Mouse (Mus musculus) T-helper 17 cell (primary cell): Measurements from ENCODE around the gene Ephb3.

Source experiments
- in situ Hi-C, 2 experiments: fragments of 300-600 bp; cut with MboI, MseI; formaldehyde crosslinking; loops; 1 replicate in 1 of 2; 2 replicates in 1 of 2; pipeline ENCODE4 v1.15.1; 2025; ENCODE audit warnings: high pct_unique_total_duplicates in 2 of 2

The Ephb3 gene

DNA sequence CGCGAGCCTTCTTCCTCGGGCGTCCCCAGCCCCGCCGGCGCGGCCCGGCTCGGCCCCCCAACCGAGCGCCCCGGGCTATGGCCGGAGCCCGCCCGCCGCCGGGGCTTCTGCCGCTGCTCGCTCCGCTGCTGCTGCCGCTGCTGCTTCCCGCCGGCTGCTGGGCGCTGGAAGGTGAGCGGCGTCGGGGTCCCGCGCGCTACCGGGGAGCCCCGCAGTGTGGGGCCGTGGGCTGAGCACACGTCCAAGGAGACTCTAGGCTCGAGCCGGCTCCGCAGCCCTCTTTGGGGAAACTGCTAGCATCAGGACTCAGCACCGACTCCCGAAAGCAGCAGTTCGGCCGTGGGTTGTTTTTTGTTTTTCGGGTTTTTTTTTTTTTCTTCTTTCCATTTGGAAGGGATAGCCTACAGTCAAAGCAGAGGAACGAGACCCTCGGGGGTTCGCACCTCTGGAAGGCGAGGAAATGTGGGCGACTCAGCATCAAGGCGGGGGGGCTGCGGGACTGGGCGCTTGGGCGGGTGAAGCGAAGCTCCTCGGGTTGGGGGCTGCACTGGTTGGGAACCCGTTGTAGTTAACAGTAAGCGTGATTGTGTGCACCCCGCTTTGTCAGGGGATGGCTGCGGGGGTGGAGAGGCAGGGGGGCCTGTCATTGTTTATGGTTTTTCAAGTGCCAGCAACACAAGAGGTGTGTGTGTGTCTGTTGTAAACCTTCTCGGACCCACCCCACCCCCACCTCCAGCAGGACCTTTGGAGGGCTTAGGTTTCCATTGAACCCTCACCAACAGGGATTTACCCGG, 735 bp downstream of the Ephb3 start:
- in situ Hi-C loops, result no loop called here

DNA sequence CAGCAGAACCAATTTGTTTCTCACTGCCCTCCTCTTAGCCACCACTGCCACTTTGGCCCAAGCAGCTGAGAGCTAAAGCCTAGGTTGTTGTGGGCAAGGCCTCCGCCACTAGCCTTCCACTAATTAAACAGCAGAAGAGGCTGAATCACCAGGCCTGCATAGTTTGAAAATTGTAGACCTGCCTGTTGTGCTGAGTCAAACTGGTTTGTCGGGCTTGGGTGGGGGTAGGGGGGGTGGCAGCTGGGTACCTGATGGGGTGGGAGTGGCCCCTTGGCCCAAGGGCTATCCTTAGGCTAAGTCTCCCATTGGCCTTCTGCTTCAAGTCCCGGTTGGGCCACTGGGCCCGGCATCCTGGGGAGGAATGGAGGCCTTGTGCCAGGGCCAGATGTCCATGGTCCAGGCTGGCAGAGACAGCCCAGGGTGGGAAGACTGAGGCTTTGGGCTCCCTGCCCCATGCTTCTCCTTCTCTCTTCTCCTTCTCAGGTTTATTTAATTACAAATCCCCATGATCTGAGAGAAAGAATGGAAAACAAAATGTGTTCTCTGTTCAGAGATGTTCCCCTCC, 3.5 kb downstream of the Ephb3 start:
- in situ Hi-C loops, result no loop called here

DNA sequence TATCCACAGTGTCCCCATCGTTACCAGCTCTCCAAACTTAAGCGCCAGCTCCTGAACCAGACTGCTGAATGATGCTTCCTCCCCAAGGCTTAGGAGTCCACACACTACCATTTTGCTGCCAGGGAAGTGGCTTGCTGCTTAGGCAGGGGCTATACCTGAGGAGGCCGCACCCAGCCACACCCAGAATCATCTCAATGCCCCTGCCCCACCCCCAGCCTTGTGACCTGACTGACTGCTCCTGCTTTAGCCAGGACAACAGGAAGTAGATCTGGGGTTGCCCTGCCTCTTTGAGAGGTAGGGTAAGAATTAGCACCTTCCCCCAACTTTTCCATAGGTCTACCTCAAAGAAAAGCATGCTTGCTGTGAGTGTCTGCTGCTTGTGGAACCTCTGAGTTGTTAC, 4.7 kb downstream of the Ephb3 start:
- in situ Hi-C loops, result no loop called here

DNA sequence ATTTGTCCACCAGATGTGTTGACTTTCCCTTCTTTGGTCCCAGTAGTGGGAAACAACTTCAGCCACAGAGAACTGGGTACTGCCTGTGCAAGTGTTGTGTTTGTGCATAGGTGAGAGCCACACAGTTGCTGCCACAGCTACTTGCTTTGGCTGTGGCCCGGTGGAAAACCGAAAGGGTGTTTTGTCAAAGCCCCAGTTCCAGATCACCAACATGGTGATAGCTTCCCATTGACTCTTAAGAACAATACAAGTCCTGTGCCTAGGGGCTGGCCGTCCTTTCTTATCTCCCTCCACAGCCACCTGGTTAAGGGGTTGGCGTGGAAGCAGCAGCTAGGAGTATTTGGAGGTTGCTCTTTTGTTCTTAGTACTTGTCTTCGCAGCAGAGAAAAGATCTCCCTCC, 5.6 kb downstream of the Ephb3 start:
- in situ Hi-C loops, result no loop called here

DNA sequence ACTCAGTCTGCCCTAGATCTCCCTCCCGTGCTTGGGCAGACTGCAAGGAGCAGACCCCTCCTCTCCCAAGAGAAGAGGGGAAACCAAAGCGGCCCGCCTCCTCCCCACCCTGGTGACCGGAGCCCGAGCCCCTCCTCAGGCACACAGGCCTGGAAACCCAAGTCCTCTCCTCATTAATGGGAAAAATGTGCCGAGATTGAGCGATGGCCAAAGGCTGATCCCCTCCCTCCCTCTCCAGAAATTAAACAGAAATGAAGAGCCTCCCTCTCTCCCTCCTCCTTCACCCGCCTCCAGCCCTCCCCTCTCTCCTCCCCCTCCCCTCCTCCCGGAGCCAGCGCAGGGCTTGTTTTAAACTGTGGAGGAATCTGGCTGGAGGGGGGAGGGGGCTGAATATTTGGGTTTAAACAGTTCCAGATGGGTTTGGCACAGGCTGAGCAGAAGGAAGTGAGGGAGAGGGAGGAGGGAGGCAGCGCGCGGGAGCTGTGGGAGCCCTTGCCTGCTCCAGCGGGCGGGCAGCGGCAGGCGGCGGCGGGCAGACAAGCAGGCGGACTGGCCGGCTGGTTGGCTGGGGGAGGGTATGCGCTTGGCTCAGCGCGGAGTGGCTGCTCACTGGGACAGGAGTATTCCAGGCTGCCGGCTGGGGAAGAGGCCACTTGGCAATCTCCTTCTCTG, 6.2 kb downstream of the Ephb3 start:
- in situ Hi-C loops, result no loop called here

DNA sequence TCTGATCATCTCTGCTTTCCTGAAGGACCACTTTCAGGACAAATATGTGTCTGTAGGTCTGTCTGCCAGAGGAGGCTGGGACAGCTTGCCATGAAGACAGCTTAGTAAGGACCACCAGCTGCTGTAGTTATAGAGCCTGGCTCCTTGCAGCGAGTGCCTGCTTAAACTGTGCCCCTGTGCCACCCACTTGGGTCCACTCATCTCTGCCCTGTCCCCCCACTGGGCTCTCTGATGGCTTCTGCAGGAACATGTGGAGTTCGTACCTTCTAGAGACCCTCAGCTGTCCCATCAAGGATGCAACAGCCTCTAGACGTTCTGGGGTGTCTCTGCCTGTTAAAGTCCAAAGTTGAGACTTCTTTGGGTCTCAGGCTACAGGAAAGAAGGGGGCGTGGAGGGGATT, 6.9 kb downstream of the Ephb3 start:
- in situ Hi-C loops, result no loop called here

DNA sequence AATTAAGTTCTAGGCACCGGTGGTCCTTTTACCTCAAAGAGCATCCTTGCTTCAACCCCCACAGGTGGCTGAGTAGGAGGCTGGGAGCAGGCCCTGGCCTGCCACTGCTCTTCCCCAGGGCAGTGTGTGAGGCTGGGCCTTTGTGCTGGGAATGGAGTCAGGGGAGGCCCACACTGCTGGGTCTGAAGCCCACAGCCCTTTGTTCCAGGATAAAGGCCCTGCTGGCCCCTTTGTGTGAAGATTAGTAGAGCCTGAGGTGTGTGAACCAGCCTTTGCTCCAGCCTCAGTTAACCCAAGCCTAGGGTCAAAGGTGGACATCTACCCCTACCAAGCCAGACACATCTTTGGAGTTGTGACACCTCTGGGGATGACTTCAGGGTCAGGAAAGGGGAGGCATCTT, 7.8 kb downstream of the Ephb3 start:
- in situ Hi-C loops, result no loop called here

DNA sequence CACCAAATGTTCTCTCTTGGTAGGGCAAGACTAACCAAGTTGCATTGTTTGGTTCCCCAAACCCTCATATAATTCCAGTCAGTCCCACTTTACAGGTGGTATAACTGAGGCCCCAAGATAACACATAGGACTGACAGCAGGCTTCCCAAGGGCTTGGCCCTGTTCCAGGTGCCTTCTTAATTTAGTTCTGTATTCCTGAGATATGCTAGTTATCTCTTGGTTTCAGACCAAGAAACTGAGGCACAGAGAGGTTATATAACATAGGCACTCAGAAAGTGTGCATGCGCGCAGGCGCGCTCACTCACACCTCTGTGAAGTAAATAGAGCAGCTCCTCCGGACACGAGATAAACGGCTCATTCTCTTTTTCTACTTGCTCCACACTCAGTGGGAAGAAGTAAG, 9.4 kb downstream of the Ephb3 start:
- in situ Hi-C loops, result no loop called here

DNA sequence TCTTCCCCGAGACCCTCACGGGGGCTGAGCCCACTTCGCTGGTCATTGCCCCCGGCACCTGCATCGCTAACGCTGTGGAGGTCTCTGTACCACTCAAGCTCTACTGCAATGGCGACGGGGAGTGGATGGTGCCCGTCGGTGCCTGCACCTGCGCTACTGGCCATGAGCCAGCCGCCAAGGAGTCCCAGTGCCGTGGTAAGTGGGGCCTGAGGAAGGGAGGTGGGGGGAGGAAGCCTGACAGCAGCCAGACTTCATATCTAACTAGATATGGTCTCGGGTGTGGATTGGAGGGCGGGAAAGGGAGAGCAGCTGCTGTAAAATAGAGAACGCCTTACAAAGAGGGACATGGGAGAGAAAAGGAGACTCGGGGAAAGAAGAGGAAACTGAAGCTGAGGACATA, 10.2 kb downstream of the Ephb3 start:
- in situ Hi-C loops, result no loop called here

DNA sequence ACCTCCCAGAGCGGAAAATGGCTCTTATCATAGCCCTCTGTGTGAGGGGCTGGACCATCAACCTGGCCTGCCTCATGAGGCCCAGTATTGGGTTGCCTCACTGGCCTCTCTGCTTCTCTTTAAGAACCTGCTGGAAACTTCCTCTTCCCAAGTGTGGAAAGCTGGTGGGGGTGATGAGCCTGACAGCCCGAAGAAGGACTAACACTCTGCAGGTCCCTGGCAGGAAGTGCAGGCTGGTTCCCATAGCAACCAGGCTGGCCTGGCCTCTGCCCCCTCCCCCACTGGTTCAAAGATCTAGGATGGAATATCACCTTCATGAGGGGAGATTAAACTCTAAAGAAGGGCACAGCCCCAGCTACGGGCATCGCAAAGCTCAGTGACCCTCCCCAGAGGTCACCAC, 11.5 kb downstream of the Ephb3 start:
- in situ Hi-C loops, result no loop called here

DNA sequence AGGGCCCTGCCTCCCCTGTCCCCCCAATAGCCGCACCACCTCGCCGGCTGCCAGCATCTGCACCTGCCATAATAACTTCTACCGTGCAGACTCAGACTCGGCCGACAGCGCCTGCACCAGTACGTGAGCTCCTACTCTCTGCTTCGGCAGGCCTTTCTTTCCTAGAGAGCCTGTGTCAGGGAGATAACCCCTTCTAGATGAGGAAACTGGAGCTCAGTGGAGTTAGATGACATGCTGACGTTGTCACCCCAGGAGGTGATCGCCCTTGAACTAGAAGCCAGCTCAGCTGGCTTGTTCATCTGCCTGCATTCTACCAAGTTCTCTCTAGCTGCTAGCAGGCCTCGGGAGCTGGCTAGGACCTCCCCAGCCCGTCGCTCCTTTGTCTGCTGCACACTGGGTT, 12.7 kb downstream of the Ephb3 start:
- in situ Hi-C loops, result no loop called here

DNA sequence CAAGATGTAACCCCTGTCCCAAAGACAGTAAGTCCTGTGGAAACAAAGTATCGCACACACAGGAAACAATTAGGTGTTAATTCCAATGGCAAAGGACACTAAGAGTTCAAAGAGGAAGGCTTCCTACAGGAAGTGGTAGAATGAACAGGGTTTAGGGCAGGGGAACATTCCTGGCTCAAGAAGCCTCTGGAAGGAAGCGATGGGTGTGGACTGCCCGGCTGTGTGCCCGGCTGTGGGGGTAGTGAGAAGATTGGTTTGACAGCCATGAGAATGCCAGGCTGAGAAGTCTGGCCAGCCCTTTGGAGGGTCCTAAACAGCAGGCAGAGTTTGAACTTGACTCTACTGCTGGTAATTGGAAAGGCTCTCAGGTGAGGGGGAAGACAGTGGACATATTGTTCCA, 15.1 kb downstream of the Ephb3 start:
- in situ Hi-C loops, result loop anchor here in 1 of 2 experiments (5.0 kb wide), 1 partner anchor 53 kb away; no protein-coding TSS in a partner anchor

DNA sequence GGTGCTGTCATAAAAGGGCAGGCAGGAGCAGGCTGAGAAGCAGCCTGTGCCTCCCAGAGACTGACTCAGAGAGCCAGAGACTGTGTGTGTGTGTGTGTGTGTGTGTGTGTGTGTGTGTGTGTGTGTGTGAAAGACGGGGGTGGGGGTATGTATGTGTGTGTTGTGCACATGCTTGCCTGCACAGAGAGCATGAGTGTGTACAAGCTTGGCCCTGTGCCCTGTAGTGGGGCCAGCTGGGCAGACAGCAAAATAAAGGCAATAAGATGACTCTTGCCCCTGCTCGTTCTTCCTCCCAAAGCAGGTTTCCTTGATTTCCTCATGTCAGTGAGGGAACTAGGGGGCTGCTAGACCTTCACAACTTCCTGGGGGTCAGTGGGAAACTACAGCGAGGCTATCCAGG, 18.5 kb downstream of the Ephb3 start:
- in situ Hi-C loops, result loop anchor here in 1 of 2 experiments (5.0 kb wide), 1 partner anchor 49 kb away; no protein-coding TSS in a partner anchor

DNA sequence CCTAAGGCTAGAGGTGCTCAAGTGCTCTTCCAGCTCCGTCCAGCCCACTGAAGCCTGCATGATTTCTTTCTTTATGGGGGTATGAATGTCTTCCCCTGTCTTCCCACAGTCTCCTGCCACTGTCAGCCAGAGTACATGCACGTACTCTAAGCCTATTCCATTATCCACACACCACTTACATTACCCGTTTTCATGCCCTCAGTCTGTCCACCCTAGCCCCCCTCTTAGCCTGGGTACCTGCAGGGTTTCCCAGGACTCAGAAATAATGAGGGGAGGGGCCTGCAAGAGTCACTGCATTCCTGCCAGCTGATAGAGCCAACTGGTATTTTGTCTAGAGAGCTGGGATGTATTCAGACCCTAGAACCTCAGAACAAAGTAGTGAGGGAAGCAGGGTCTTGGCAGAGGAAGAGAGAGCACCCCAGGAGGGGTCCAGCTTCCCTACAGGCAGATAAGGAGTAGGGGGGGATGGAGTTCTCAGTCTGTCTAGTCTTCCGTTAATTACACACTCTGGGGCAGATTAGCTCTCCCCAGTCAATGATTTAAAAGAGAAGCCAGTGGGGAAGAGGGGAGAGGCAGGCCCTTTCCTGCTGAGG, 20.2 kb downstream of the Ephb3 start:
- in situ Hi-C loops, result loop anchor here in 1 of 2 experiments (5.0 kb wide), 1 partner anchor 48 kb away; no protein-coding TSS in a partner anchor

DNA sequence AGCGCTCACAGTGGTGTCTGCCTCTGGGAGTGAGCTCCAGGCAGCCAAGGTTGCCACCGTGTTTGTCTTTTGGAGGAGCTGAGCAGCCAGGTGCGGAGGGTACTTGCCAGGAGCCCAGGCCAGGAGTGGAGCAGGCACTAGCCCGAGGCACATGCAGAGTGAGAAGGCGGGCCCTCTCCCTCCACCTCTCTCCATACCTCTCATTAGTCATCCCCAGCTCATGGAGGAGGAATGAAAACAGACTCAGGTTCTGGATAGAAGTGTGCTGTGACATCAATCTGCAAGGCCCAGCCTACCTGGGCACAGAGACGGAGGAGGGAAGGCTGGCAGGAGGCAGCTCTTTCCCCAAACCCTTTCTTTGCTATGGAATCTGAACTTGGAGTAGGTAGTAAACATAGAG, 22.1 kb downstream of the Ephb3 start:
- in situ Hi-C loops, result no loop called here

DNA sequence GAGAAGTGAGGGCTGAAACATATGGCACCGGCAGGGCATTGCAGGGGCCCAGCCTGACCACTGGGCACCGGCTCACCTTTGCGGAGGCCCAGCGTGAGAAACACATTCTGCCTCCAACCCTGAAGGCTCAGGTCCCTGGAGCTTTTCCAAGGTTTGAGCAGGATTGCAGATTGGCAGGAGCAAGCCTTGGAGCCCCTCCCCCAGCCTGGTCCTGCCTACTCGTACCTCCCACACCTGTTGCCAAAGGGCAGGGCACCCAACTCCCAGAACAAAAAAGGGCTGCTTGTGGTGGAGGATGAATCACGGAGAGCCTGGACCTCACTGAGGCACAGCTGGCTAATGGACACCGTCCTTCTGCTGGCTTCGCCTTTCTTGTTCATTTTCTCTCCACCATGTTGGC, 30.6 kb downstream of the Ephb3 start:
- in situ Hi-C loops, result no loop called here

DNA sequence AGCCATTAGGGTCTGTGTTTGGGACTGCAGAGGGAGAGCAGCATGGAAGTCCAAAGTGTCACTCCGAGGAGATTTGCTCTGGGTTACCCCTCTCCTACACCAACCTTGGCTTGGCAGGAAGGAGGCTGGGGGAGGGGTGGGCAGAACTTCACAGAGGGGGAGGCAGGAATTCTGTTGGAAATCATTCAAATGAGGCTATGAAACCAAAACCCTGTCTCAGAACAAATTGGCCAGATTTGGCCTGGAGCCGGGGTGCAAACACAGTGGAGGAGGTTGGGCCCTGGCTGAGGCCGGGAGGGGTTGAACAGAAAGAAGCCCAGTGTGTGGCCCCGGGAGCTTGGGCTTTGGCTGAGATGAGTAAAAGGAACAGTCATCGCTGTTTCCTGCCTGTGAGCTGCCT, 34.2 kb downstream of the Ephb3 start:
- in situ Hi-C loops, result no loop called here

DNA sequence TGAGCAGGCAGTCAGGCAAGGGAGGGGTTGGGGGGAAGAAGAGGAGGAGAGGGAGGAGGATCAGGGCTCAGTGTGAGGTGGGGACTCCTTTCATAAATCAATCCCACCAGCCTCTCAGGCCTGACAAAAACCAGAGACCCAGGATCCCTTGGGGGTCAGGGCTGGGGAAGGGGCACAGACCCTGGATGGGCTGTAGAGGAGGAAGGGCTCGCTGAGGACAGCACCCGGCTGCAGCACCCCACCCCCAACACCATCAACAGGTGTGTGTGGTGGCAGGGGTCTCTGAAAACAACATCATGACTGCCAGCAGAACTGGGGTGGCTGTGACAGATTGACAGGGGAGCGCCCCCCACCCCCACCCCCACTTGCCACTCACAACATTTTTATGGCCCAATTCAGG, 36.0 kb downstream of the Ephb3 start:
- in situ Hi-C loops, result no loop called here

DNA sequence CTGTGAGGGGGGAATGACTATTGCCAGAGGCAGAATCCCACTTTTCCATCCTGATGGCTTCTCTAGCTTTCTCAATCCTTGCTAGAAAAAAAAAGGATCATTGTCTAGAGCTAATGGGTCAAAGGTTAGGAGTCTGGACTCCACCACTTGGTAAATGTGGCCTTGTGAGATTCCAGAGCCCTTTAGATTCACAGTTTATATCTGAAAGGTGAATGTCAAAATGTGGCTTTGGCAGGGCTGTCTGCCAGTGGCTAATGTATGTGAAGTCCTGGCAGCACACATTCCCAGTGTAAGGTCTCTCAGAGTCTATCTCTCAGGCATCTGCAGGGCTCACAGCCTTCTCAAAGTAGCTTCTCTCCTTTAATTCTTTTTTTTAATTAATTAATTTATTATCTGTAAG, 36.5 kb downstream of the Ephb3 start:
- in situ Hi-C loops, result no loop called here

DNA sequence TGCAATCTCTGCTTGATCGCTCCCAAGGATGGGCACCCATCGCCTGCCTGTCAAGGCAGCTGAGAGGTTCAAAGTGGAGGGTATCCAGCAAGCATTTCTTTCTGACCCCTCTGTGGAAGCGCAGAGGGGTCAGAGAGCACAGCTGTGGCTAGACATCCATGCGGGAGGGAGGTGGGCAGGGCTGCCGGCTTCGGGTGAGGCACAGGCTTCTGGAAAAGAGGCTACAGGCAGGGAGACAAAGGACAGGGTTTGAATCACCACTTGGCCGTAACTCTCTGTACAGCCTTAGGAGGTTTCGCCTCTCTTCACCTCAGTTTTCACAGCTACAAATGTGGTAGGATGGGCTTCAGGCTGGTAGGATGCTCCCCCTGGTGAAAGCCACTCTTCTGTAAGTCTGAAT, 38.4 kb downstream of the Ephb3 start:
- in situ Hi-C loops, result no loop called here

DNA sequence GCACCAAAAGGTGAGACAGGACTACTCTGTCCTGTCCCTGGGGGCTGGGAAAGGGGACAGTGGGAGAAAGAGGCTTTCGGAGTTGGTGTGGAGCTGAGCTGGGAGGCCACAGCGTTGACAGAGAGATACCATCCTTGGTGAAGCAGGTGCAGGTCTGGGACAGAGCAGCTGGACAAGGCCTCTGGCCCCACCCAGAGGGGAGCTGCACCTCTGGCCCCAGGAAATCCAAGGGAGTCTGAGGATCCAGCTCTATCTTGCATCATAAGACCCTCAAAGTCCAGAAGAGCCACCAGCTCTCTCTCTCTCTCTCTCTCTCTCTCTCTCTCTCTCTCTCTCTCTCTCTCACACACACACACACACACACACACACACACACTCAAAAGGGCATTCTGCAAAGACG, 40.2 kb downstream of the Ephb3 start:
- in situ Hi-C loops, result no loop called here

DNA sequence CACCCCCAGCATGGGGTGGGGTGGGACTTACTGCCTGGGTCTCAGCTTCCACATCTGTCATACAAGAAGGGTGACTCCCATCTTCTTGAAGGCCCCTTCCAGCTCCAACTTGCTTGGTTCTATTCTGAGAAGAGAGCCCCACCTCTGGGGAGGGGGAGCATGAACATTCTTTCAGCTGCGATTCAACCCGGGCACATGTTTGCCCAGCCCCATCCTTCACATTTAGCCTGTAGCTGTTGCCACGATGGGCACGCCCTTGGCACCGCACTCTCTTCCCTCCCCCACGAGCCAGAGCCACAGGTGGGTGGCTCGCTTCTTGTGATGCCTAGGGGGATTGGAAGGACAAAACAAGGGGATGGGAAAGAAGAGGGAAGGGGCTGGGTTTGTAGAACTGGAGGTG, 40.8 kb downstream of the Ephb3 start:
- in situ Hi-C loops, result no loop called here
